Mouse (Mus musculus): ENCODE results near the gene Mypn.

Mypn gene

DNA sequence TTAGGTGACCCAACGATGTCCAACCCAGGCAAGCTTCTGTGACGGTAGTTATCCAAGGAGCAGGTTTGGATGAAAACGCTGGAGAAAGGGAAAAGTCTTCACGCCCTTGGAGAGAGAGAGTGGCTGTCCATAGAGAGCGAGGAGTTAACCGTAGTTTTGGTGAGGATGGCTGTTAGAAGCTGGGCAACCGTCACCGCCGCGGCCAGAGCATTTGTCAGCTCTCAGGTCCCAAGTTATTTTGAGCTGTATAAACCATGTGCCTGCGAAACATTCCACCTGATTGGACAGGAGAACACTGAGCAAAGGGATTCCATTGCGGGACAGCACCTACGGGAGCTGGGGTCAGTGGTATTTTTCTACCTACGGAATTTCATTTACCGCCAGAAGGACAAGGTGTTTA, at the start of gene Mypn:
Mypn (minus strand) TSS at position 225 of the 400 bp plus-strand sequence.
- no peak for DNase-seq (ENCODE audit: low spot score)

- DNase-seq (ENCODE audit: low spot score) = no peak
These were observed 44.7 kb upstream of the Mypn start for GRCm38 (mm10) chr10:63248421-63248820.

GRCm38 (mm10) chr10:63247457-63247856, 43.7 kb upstream of the Mypn start:
- no peak for DNase-seq (ENCODE audit: low spot score)

GRCm38 (mm10) chr10:63245846-63246245, 42.1 kb upstream of the Mypn start:
- DNase-seq (ENCODE audit: low spot score) = no peak

- DNase-seq (ENCODE audit: low spot score) = no peak
These were observed 41.0 kb upstream of the Mypn start for GRCm38 (mm10) chr10:63244746-63245145.

- no peak for DNase-seq (ENCODE audit: low spot score)
These were observed 40.4 kb upstream of the Mypn start for GRCm38 (mm10) chr10:63244055-63244671.

DNA sequence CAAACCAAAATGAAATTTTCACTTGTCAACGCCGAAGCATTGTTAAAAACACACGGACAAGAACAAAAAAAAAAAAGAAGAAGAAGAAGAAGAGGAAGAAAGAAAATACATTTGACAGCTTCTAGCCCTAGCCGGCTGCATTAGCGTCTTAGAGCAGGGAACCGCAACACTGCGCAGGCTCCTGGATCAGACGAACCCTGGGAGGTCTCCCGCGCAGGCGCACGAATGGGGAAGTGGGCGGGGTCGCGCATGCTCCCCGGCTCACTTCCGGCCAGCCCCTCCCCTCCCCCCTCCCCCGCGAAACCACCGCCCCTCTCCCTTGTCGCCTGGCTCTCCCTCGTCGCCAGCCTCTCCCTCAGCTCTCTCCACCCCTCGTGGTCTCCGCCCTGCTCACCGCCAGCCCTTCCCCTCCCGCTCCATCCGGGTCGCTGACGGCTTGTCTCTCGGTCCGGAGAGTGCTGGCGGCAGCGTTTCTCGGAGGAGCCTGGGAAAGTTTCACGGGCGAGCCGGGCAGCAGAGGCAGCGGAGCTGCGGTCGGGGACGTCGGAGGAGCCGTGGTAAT, 39.8 kb upstream of the Mypn start, which contains the start of gene Herc4:
Herc4 (plus strand) TSS at position 318 of the 562 bp plus-strand sequence.
- peak; percentile 94 for DNase-seq (ENCODE audit: low spot score)

- no peak for DNase-seq (ENCODE audit: low spot score)
These were observed 39.2 kb upstream of the Mypn start for GRCm38 (mm10) chr10:63242798-63243435.

GRCm38 (mm10) chr10:63240868-63241271, 37.1 kb upstream of the Mypn start:
- DNase-seq (ENCODE audit: low spot score) = no peak

DNA sequence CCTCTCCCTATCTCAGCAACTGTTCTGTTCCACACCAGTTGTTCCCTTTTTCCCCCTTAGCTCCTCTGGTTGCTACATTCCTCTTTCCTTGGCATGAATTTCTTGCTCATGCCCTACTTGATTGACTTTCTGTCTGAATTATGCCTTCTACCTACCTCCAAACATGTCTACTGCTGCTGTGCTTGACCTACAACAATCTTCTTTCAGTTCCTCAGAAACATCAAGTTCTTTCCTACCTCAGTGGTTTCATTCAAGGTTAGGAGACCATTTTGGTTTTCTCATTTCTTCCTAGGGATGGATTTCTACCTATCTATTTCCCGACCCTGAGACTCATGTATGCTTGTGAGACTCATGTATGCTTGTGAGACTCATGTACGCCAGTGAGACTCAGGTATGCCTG, 36.1 kb upstream of the Mypn start:
- DNase-seq (ENCODE audit: low spot score) = no peak

DNA sequence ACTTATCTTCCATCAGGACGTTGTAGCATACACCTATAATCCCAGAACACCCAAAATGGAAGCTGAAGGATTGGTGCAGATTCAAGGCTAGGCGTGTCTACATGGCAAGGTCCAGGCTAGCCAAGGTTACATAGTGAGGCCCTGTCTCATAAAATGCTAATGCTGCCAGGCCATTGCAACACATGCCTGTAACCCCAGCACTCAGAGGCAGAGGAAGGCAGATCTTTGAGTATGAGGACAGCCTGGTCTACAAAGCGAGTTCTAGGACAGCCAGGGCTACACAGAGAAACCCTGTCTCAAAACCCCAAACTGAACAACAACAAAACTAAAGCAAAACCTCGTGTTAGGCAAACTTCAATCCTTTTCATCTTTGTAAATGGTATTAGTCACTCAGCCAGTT, 34.3 kb upstream of the Mypn start:
- no peak for DNase-seq (ENCODE audit: low spot score)

DNA sequence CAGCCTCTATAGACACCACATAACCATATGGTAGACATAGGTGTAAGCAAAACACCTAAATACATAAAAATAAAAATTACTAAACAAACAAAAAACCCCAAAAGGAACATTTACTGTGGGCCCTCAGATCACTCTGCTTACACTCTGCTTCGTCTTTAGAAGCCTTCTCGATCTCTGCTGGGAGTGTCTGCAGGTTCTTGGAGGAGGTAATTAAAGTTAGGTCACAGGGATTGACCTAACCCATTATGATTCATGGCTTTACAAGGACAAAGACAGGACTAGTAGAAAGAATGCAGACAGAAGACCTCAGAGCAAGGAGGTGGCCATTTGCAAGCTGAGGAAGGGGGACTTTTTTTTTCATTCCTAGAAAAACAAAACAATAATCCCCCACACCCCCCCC, 33.5 kb upstream of the Mypn start:
- DNase-seq (ENCODE audit: low spot score) = no peak

DNA sequence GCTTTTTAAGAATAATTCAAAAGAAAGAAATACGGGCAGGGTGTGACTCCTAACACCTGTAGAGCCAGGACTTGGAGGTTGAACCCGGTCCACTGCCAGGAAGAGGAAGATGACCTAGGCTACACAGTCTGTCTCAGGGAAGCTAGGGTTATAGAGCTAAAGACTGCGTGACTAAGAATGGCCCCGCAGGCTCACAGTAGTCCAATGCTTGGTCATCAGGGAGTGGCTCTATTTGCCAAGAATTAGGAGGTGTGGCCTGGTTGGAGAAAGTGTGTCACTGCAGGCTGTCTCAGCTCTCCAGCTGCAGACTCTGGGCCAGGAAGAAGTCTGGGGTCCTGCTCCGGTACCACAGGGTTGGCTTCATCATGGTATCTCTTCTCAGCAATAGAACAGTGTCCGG, 32.9 kb upstream of the Mypn start:
- DNase-seq (ENCODE audit: low spot score) = no peak

DNA sequence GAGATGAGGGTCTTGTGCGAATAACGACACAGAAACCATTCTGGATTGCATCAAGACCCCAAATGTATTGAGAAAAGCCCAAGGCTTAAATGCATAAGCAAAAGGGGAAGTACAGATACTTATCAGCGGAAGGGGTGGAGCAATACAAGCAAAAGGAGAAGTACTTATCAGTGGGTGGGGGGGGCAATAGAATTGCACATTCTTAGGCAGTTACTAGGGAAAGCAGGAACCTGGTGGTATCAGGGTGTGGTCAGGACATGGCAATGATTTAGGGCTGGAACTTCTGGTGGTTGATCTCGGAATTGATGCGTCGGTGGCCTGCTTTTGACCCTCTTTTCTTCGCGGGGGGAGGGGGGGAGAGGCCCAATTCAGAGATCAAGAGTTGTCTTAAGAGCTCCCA, 32.1 kb upstream of the Mypn start:
- no peak for DNase-seq (ENCODE audit: low spot score)

- peak; percentile 37 for DNase-seq (ENCODE audit: low spot score)
These were observed 30.4 kb upstream of the Mypn start for GRCm38 (mm10) chr10:63234133-63234532.

GRCm38 (mm10) chr10:63231630-63232029, 27.9 kb upstream of the Mypn start:
- DNase-seq (ENCODE audit: low spot score) = no peak

- no peak for DNase-seq (ENCODE audit: low spot score)
These were observed 27.1 kb upstream of the Mypn start for GRCm38 (mm10) chr10:63230854-63231253.

- DNase-seq (ENCODE audit: low spot score) = no peak
These were observed 26.5 kb upstream of the Mypn start for GRCm38 (mm10) chr10:63230266-63230665.

GRCm38 (mm10) chr10:63224341-63224740, 20.6 kb upstream of the Mypn start:
- DNase-seq (ENCODE audit: low spot score) = no peak

GRCm38 (mm10) chr10:63221081-63221783, 17.5 kb upstream of the Mypn start:
- no peak for DNase-seq (ENCODE audit: low spot score)

DNA sequence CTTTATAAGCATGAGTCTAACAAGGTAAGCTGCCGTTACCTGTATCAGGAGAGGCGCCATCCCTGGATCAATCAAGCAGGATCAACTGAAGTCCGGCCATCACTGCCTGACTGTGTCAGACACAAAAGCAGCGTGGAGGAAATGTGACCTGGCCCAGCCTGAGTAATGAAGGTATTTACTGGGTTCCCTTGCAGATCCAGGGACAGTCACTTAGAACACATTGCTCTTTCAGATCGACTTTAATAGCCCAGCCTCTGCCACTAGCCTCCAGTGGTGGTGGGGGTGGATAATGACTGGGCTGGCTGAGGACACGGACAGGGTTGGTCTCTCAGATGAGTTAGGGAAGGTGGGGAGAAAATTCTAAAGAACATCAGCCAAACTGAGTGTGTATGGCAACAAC, 5.1 kb upstream of the Mypn start:
- no peak for DNase-seq (ENCODE audit: low spot score)

- no peak for DNase-seq (ENCODE audit: low spot score)
These were observed 750 bp downstream of the Mypn start for GRCm38 (mm10) chr10:63203002-63203401.

- no peak for DNase-seq (ENCODE audit: low spot score)
These were observed 2.2 kb downstream of the Mypn start for GRCm38 (mm10) chr10:63201534-63201933.

Measured in layer of hippocampus, adult 11-12 months (tissue).